ENCODE assay signal across 8 mouse cellular contexts in genomic region chr2:140670457-140670856, GRCm38 (mm10). TPM values are rescaled to one million over a fixed set of nuclear protein-coding genes. Genes with fewer than 3 reads are reported as not detected.
A peak's percentile ranks its signal among the peaks of the same experiment; 100 is the strongest.
DNase-seq lines count a peak whose midpoint lies in the region; ATAC-seq and TF ChIP-seq lines count a peak whose summit lies in the region.

No protein-coding gene starts in this region.

- DNase-seq in gastrocnemius, postnatal 10 days = peak; percentile 10
- DNase-seq in gastrocnemius, adult 8-10 months (ENCODE audit: low spot score in 2 of 2) = no peak
- peak; percentile 46 to 69 for DNase-seq in kidney, postnatal 4 days
- DNase-seq in liver, embryonic 11.5 days (ENCODE audit: low spot score) = peak; percentile 47

- ATAC-seq in heart, embryonic 16.5 days (replicated peaks; ENCODE audit: extremely low read depth, insufficient read depth, low FRiP score) = peak; percentile 24; the same call in 1 of the 2 replicates
- no peak; the same call in 1 of the 2 replicates for ATAC-seq in liver, embryonic 11.5 days (replicated peaks; ENCODE audit: low FRiP score)
- ATAC-seq in neural tube, embryonic 12.5 days (ENCODE audit: low FRiP score, low read depth) = peak; percentile 34
- no peak for ATAC-seq in megakaryocyte-erythroid progenitor cell, adult 5-6 weeks (replicated peaks; ENCODE audit: low FRiP score, low TSS enrichment, poor library complexity, severe bottlenecking)

- no peaks in the 10 kb centered on the region for H3K4me1 ChIP-seq in cortical plate, adult 2 months (ENCODE audit: control insufficient read depth, insufficient read depth, low read length)
- 0 out of 2 replicates have a peak, but pooled peaks cover 2% of the 10 kb centered on the region for H3K4me1 ChIP-seq in heart, embryonic 16.5 days (ENCODE audit: control insufficient read depth, insufficient read depth, low read length)
- H3K4me1 ChIP-seq in liver, embryonic 11.5 days (replicated peaks; ENCODE audit: control insufficient read depth, insufficient read depth, low read length) = no peaks in the 10 kb centered on the region
- peaks cover 15% of the 10 kb centered on the region for H3K4me1 ChIP-seq in neural tube, embryonic 12.5 days

- no peak for TF ChIP-seq POLR2A in cortical plate, adult 2 months (IDR thresholded peaks at IDR 0.05; ENCODE audit: extremely low read depth, insufficient read depth, low read length)

- H3K4me3 ChIP-seq in cortical plate, adult 2 months (ENCODE audit: insufficient read depth, low read length) = peak overlapping the region; percentile 52
- peak overlapping the region; percentile 67 for H3K4me3 ChIP-seq in heart, embryonic 16.5 days (ENCODE audit: low read length)
- H3K4me3 ChIP-seq in liver, embryonic 11.5 days (ENCODE audit: low read depth, low read length) = peak overlapping the region; percentile 53
- H3K4me3 ChIP-seq in neural tube, embryonic 12.5 days = peak overlapping the region; percentile 54

- H3K4me2 ChIP-seq in heart, embryonic 16.5 days (ENCODE audit: low read depth, low read length) = peak overlapping the region; percentile 78
- H3K4me2 ChIP-seq in liver, embryonic 11.5 days = peak overlapping the region; percentile 77
- peak overlapping the region; percentile 62 for H3K4me2 ChIP-seq in neural tube, embryonic 12.5 days (replicated peaks)

- no peak for TF ChIP-seq CTCF in cortical plate, adult 2 months (IDR thresholded peaks at IDR 0.05; ENCODE audit: extremely low read depth, insufficient read depth, low read length)

- H3K27ac ChIP-seq in cortical plate, adult 2 months (ENCODE audit: insufficient read depth, low read length) = peak overlapping the region; percentile 70
- peak overlapping the region; percentile 70 for H3K27ac ChIP-seq in heart, embryonic 16.5 days (ENCODE audit: low read length)
- no peak overlapping the region for H3K27ac ChIP-seq in liver, embryonic 11.5 days (ENCODE audit: low read depth, low read length)
- H3K27ac ChIP-seq in neural tube, embryonic 12.5 days = peak overlapping the region; percentile 46; the same call in 1 of the 2 replicates

- no peaks in the 10 kb centered on the region for H3K36me3 ChIP-seq in heart, embryonic 16.5 days (ENCODE audit: control insufficient read depth, insufficient read depth)
- H3K36me3 ChIP-seq in liver, embryonic 11.5 days (ENCODE audit: control insufficient read depth, insufficient read depth, low read length) = no peaks in the 10 kb centered on the region
- no peaks in the 10 kb centered on the region for H3K36me3 ChIP-seq in neural tube, embryonic 12.5 days

- under 1% methylated on average over 12 of the region's 12 CpGs for WGBS in heart, embryonic 16.5 days
- WGBS in liver, embryonic 11.5 days = 2% methylated on average over 12 of the region's 12 CpGs
- under 1% methylated on average over 12 of the region's 12 CpGs for WGBS in neural tube, embryonic 12.5 days

- peak overlapping the region; percentile 74 for H3K9ac ChIP-seq in heart, embryonic 16.5 days (ENCODE audit: low read length)
- peak overlapping the region; percentile 56 for H3K9ac ChIP-seq in liver, embryonic 11.5 days (ENCODE audit: low read depth, low read length)
- peak overlapping the region; percentile 69 for H3K9ac ChIP-seq in neural tube, embryonic 12.5 days

- H3K27me3 ChIP-seq in heart, embryonic 16.5 days (ENCODE audit: control insufficient read depth, insufficient read depth, low read length) = no peaks in the 10 kb centered on the region
- H3K27me3 ChIP-seq in liver, embryonic 11.5 days (replicated peaks; ENCODE audit: control insufficient read depth, insufficient read depth, low read length) = no peaks in the 10 kb centered on the region
- no peaks in the 10 kb centered on the region for H3K27me3 ChIP-seq in neural tube, embryonic 12.5 days (replicated peaks)

- H3K9me3 ChIP-seq in heart, embryonic 16.5 days (replicated peaks; ENCODE audit: control insufficient read depth, low read length) = no peaks in the 10 kb centered on the region
- H3K9me3 ChIP-seq in liver, embryonic 11.5 days (ENCODE audit: control insufficient read depth, low read length) = no peaks in the 10 kb centered on the region
- no peaks in the 10 kb centered on the region for H3K9me3 ChIP-seq in neural tube, embryonic 12.5 days

RNA-seq across cellular contexts. Expression of gene Flrt3, which starts 0.8 kb away (rescaled TPM):
- total RNA-seq in gastrocnemius, postnatal 10 days (2021) = 1 to 10 TPM; 2.1 to 2.3 TPM
- under 1 TPM; 0.07 to 0.22 (median 0.16) TPM for total RNA-seq in gastrocnemius, adult 8-10 months (2022)
- 11.3 and 11.8 TPM in 2 replicates for polyA plus RNA-seq in cortical plate, adult 2 months (2012; rRNA removed)
- 12.1 and 12.8 TPM in 2 replicates for polyA plus RNA-seq in heart, embryonic 16.5 days (2015; fragmentation: Nextera tagmentation; extraction: Ambion mirVana)
- polyA plus RNA-seq in liver, embryonic 11.5 days (2014; fragmentation: Nextera tagmentation; extraction: Ambion mirVana) = 16.9 and 17.4 TPM in 2 replicates
- polyA plus RNA-seq in neural tube, embryonic 12.5 days (2016; fragmentation: Nextera tagmentation; extraction: Ambion mirVana) = 33.6 and 35.2 TPM in 2 replicates
- total RNA-seq in megakaryocyte-erythroid progenitor cell, adult 5-6 weeks (2014; fragmentation: Nextera tagmentation) = not detected in 2 replicates
- 0.42 TPM in 1 of 2 replicates, not detected in the other for total RNA-seq in megakaryocyte-erythroid progenitor cell, adult 5-6 weeks (2017)

Comparison
In these comparisons a context has a peak if more than half of its experiments do, and no peak if none do; other contexts are left out.
1. DNase-seq: peak in gastrocnemius, postnatal 10 days (single experiment), kidney, postnatal 4 days (2 of 2) and liver, embryonic 11.5 days (single experiment); none in gastrocnemius, adult 8-10 months (0 of 2).
2. ATAC-seq: peak in heart, embryonic 16.5 days (single experiment) and neural tube, embryonic 12.5 days (single experiment); none in liver, embryonic 11.5 days (single experiment) and megakaryocyte-erythroid progenitor cell, adult 5-6 weeks (single experiment).
3. Peak in every context shown above with its lines, with median percentiles within 50 percentile points of each other: H3K4me3 ChIP-seq, H3K4me2 ChIP-seq and H3K9ac ChIP-seq.